Mouse (Mus musculus) layer of hippocampus, adult 11-12 months (tissue): ENCODE data around the gene Traf3.

ENCODE experiments used
- DNase-seq: peaks from one replicate; pipeline ENCODE4 v3.0.0; 2022; ENCODE audit warnings: low spot score

The Traf3 gene

DNA sequence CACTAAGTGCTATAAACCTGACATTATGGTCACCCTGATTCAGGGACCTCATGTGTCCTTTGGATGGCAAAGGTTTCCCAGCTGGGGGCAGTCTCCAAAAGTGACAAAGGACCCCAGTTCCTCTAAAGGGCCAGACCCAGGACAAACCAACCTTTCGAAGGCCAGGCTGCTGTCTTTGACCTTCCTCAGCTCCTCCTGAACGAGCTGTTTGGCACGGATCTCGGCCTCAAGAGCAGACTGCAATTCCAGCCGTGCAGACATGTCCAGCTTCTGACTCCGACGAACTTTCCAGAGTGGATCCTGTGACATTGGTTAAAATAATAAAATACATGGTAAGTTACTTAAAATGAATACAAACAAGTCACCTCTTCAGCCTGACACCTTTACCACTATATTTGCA lies 148.1 kb downstream of the Traf3 start:
- DNase-seq, result no peak
